Mouse (Mus musculus): ENCODE measurements around the gene Hnrnph1.
"Not testable (repeated sequence)": the region's sequence is repeated elsewhere in the genome, so short reads cannot be mapped to it uniquely, and the experiment has no call there.

Gene Hnrnph1

DNA sequence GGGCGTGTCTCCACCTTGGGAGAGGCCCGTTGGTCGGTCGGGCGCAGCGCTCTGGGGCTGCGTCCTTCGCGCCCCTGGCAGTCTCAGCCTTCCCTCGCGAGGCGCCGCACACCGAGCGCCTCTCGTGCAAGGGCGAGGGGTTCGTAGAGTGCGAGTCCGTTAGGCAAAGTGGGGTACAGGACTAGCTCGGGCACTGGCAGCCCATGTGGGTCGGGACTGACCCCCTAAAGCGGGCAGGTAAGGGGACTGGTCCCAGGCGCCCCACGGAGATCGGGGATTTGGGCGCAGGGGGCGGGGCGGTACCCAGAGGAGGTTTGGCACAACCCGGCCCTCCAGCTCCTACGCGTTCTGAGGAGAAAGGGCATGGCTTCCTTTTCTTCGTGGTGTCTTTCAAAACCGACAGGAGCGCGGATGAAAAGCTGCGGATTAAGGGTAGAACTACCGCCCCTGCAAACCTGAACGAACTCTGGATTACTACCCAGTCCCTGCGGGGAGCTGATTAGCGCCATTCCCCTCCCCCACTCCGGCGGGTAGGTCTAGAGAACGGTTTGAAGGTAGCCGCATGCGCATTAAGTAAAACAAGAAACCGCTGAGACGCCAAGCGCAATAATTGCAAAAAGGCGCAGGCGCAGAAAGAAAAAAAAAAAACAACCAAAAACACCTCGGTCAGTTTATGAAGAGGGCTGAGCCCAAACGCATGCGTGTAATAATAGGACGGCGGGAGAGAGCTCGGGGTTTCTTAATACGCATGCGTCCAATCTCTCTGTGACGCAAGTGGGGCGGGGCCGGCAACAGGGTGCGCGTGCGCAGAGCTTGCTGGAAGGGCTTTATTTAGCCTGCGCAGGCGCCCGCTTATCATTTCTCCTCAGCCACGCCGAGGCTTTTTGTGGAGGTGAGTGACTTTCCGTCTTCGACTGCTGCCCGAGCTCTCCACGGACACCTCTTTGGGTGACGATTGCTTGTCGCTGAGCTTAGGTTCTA, at the start of gene Hnrnph1:
TSS of gene Hnrnph1 (plus strand) at position 80 of the 981 bp plus-strand sequence.
- peak; percentile 97 to 99 for DNase-seq (ENCODE audit: low spot score in 2 of 2)

DNA sequence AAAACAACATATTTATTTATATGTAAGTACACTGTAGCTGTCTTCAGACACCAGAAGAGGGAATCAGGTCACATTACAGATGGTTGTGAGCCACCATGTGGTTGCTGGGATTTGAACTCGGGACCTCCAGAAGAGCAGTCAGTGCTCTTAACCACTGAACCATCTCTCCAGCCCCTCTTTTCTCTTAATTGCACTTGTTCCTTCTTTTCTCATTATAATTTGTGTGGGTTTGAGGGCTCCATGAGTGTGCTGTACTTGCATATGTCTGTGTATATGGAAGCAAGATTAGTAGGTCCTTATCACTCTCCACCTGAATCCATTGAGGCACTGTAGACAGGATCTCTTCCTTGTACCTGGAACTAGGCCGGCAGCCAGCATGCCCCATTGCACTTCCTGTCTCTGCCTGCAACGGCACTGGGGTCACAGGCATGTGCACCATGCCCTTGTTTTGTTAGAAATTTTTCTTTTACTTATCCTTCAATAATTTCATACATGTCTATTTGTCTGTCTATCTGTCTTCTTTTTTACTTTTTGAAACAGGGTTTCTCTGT, 48.6 kb upstream of the Hnrnph1 start:
- no peak for DNase-seq (ENCODE audit: low spot score in 2 of 2)

DNA sequence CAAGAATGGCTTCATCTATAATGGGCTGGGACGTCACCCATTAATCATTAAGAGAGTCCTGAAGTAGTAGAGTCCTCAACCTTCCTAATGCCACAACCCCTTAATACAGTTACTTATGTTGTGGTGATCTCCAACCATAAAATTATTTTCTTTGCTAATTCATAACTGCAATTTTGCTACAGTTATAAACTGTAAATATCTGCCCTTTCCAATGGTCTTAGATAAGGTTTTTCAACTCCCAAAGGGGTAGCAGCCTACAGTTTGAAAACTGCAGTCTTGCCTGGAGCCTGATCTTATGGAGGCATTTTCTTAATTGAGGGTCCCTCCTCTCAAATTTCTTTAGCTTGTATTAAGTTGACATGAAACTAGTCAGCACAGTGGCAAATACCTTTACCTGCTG, 47.4 kb upstream of the Hnrnph1 start:
- no peak for DNase-seq (ENCODE audit: low spot score in 2 of 2)

- no peak for DNase-seq (ENCODE audit: low spot score in 2 of 2)
These were observed 43.6 kb upstream of the Hnrnph1 start for GRCm38 (mm10) chr11:50333181-50333580.

DNA sequence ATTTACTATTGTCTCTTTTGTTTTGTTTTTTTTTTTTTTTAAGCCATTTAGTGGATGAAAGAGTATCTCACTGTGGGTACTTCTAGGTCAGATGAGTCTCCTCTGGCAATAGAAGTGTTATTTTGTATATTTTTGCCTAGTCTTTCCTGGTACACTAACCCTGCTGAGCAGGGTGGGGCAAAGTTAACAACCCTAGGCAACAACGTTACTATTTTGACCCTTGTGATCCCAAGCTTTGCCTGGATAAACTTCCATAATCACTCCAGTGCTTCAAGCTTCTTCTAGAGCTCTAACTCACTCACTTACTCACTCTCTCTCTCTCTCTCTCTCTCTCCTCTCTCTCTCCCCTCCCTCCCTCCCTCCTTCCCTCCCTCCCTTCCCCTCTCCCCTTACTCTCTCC, 40.7 kb upstream of the Hnrnph1 start:
- no peak for DNase-seq (ENCODE audit: low spot score in 2 of 2)

DNA sequence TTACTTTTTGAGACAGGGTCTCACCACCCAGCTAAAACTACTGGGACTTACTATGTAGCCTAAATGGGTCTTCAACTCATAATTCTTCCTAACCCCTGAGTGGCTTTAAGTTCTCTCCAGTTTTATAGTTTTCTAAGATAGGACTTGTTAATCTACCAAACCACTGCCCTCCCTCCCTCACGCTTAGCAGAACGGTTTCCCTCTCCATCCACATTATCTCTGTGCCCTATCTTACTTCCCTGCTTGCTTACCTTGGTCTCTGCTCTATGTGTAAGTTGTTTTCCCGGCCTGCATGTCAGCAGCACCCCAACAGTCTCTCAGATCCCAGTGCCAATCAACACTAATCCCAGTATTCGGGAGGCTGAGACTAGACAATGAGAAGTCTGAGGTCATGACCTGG, 39.9 kb upstream of the Hnrnph1 start:
- no peak for DNase-seq (ENCODE audit: low spot score in 2 of 2)

- no peak for DNase-seq (ENCODE audit: low spot score in 2 of 2)
These were observed 31.3 kb upstream of the Hnrnph1 start for GRCm38 (mm10) chr11:50345486-50345885.

DNA sequence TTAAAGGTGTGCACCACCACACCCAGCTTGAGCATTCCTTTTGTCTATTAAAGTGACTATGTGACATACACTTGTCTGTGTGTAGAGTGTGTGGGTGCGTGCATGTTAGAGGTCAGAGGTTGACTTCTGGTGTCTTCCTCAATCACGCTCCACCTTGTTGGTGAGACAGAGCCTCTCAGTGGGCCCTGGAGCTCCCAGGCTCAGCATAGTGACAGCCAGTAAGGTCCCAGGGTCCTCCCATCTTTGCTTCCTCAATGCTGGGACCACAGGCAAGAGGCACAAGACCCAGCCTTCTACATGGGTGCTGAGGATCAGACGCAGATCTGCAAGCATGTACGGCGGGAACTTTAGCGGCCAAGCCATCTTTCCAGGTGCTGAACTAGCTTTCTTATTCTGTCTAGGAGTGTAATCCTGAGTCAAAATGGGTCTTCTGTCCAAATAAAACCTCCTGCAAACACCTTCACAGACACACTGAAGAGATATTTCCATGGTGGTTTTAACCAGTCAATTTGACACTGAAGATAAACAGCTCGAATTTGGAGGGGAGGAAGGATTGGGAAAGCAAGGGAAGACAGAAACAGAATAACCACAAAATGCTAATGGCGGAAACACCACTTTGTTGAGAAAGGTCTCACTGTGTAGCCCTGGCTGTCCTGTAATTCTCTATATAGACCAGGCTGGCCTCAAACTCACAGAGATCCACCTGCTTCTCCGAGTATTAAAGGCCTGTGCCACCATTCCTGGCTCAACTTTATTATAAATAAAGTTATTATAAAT, 30.3 kb upstream of the Hnrnph1 start:
- DNase-seq (ENCODE audit: low spot score in 2 of 2): no peak

DNA sequence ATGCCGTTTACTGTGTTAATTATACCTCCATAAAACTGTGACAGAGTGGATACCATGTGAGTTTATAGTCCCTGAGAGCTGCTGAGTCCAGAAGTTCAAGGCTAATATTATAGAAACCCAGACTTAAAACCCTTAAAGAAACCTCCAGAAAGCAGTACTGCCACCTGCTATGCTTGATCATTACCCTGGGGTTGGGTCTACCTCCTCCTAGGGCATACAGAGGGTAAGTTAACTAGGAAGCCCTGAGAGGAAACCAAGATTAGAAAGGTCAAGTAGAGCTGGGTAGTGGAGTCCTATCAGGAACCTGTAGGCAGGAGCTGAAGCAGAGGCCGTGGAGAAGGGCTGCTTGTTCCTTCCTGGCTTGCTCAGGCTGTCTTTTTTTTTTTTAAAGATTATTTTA, 24.6 kb upstream of the Hnrnph1 start:
- DNase-seq (ENCODE audit: low spot score in 2 of 2): no peak

GRCm38 (mm10) chr11:50354162-50354561, 22.6 kb upstream of the Hnrnph1 start, which contains the start of gene Cby3:
TSS of gene Cby3 (plus strand) at chr11:50354462.
- no peak for DNase-seq (ENCODE audit: low spot score in 2 of 2)

- no peak for DNase-seq (ENCODE audit: low spot score in 2 of 2)
These were observed 21.9 kb upstream of the Hnrnph1 start for GRCm38 (mm10) chr11:50354851-50355250.

DNA sequence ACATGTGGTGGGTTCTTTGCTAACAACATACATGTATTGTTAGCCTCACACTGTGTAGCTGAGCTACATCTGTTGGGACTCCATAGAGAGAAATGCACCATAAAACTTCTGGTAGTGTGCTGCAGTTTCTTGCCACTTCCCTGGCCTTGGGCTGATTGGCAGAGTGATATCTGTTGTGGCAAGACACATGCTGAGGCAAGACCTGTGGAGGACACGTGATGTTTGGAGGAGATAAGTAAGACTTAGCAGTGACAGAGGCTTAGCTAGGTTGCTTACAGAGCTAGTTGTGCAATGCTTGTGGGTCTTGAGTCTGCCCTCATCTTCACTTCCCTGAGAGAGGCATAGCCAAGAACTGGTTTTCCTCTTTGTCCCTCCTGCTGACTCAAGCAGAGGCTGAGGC, 21.4 kb upstream of the Hnrnph1 start:
- no peak for DNase-seq (ENCODE audit: low spot score in 2 of 2)

- peak in 1 of 2 experiments; percentile 58 for DNase-seq (ENCODE audit: low spot score in 2 of 2)
These were observed 17.6 kb upstream of the Hnrnph1 start for GRCm38 (mm10) chr11:50358950-50359861.

GRCm38 (mm10) chr11:50361282-50361681, 15.5 kb upstream of the Hnrnph1 start:
- not testable (repeated sequence) for DNase-seq (ENCODE audit: low spot score in 2 of 2)

GRCm38 (mm10) chr11:50364548-50364947, 12.2 kb upstream of the Hnrnph1 start:
- DNase-seq (ENCODE audit: low spot score in 2 of 2): peak in 1 of 2 experiments; percentile 89

GRCm38 (mm10) chr11:50365322-50365721, 11.5 kb upstream of the Hnrnph1 start:
- DNase-seq (ENCODE audit: low spot score in 2 of 2): no peak

DNA sequence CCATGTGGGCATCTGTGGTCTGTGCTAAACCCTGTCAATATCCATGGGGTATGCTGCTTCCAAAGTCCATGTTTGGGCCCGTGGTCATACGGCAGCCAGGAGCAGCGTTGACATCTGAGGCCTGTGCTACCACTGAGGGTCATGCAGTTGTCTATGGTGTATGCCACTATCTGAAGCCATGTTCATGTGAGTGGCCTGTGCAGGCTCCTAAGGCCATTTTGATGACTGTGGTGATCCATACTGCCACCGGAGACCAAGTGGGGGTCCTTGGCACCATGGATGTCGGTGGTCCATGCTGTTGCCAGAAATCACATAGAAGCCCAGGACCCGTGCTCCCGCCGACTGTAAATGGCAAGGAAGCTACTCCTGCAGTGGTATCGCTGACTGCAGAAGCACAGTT, 9.3 kb upstream of the Hnrnph1 start:
- no peak for DNase-seq (ENCODE audit: low spot score in 2 of 2)

- DNase-seq (ENCODE audit: low spot score in 2 of 2): no peak
These were observed 7.4 kb upstream of the Hnrnph1 start for GRCm38 (mm10) chr11:50369360-50369911.

GRCm38 (mm10) chr11:50370969-50371368, 5.8 kb upstream of the Hnrnph1 start:
- no peak for DNase-seq (ENCODE audit: low spot score in 2 of 2)

GRCm38 (mm10) chr11:50371399-50371841, 5.4 kb upstream of the Hnrnph1 start:
- DNase-seq (ENCODE audit: low spot score in 2 of 2): peak in 1 of 2 experiments; percentile 50

DNA sequence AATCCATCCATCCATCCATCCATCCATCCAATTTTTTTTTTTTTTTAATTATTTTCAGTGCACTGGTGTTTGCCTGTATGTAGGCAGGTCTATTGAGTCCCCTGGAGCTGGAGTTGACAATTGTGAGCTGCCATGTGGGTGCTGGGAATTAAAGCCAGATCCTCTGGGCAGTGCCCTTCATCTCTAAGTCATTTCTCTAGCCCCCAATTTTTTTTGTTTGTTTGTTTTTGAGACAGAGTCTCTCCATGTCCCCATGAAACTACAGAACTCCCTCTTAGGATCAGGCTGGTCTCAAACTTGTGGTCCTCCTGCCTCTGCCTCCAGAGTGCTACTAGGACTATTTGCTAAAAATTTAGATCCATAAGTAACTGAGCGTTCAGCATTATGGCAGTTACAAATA, 4.9 kb upstream of the Hnrnph1 start:
- no peak for DNase-seq (ENCODE audit: low spot score in 2 of 2)
